Mouse (Mus musculus) liver, adult 2 months (tissue): ENCODE data around the gene Dgkq. TPM values are rescaled to one million over a fixed set of nuclear protein-coding genes. Genes with fewer than 3 reads are reported as not detected.

Experiments
- DNase-seq: peaks from one replicate; pipeline ENCODE4 v3.0.0-alpha.2; 2011; ENCODE audit warnings: low read depth, low spot score; ENCODE audit errors: extremely low read depth
- H3K27ac ChIP-seq: fragments of 200-500 bp; replicated peaks from 2 replicates; pipeline ENCODE4 v1.5.1; 2012; ENCODE audit warnings: low read depth, mild to moderate bottlenecking, control low read depth, inconsistent platforms, low read length; ENCODE audit not compliant: insufficient read depth
- H3K27me3 ChIP-seq: fragments of 200-500 bp; 2 replicates; pipeline ENCODE4 v1.6.1; 2012; ENCODE audit warnings: mild to moderate bottlenecking, moderate library complexity, low read length, inconsistent platforms; ENCODE audit not compliant: control insufficient read depth, insufficient read depth
- H3K36me3 ChIP-seq: fragments of 200-500 bp; 2 replicates; pipeline ENCODE4 v1.6.1; 2012; ENCODE audit warnings: low read length, inconsistent platforms; ENCODE audit not compliant: control insufficient read depth, insufficient read depth
- H3K4me1 ChIP-seq: fragments of 200-500 bp; 2 replicates; pipeline ENCODE4 v1.6.1; 2011; ENCODE audit warnings: low read length; ENCODE audit not compliant: control insufficient read depth, insufficient read depth
- H3K4me3 ChIP-seq: fragments of 200-500 bp; 2 replicates; pipeline ENCODE4 v1.5.1; 2011; ENCODE audit warnings: low read depth, mild to moderate bottlenecking, control low read depth, low read length, moderate library complexity; ENCODE audit not compliant: insufficient read depth
- H3K79me2 ChIP-seq: fragments of 200-500 bp; 2 replicates; pipeline ENCODE4 v1.6.1; 2012; ENCODE audit warnings: inconsistent platforms, mild to moderate bottlenecking, low read length, moderate library complexity; ENCODE audit not compliant: control insufficient read depth, insufficient read depth
- H3K9ac ChIP-seq: fragments of 200-500 bp; 2 replicates; pipeline ENCODE4 v1.6.1; 2012; ENCODE audit warnings: low read depth, mild to moderate bottlenecking, control low read depth, inconsistent platforms, low read length
- CTCF ChIP-seq: fragments of 200-500 bp; IDR thresholded peaks from 2 replicates; pipeline ENCODE4 v1.5.1; 2011; ENCODE audit warnings: low read depth, low read length, control low read depth
- POLR2A ChIP-seq: fragments of 200-500 bp; IDR thresholded peaks from 2 replicates; pipeline ENCODE4 v1.6.1; 2011; ENCODE audit warnings: low read length, control low read depth; ENCODE audit not compliant: insufficient read depth; ENCODE audit errors: extremely low read depth
- WGBS: fragments of 180-500 bp; shearing (Covaris S2); methylation state at CpG from one replicate; pipeline ENCODE4 v1.1.7; 2018; 5-methylcytosine and 5-hydroxymethylcytosine counted together
- polyA plus RNA-seq: library from polyadenylated mRNA; depleted of rRNA; stranded (reverse); fragments of >200 nt; gene quantifications from 2 replicates; pipeline ENCODE4 v1.2.3, GENCODE M21; 2012
- total RNA-seq: library from RNA; depleted of rRNA; stranded (reverse); fragments of >200 nt; gene quantifications from 2 replicates; pipeline ENCODE4 v1.2.3, GENCODE M21; 2014

Gene Dgkq
- total and polyA plus RNA-seq, 2 experiments, result 16.3 to 28.2 TPM

DNA sequence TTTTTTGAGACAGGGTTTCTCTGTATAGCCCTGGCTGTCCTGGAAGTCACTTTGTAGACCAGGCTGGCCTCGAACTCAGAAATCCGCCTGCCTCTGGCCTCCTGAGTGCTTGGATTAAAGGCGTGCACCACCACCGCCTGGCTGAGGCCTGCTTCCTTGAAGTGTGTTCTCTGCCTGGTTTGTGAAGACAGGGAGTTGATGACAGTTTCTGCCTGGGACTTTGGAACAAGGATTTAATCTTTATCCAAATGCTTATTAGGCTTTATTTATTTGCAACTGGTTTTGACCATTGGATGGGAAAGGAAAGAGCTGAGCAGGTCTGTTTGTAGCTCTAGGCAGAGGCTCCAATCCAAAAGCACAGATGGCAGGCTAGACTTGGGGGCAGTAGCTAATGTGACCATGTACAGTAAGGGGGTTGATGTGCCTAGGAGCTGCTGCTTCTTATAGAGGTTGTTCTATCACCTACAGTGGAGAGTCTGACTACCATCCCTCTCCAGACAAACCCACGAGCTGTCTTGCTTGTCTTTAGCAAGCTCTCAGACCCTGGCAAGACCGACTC is 8.9 kb upstream of the Dgkq start:
- no peak overlapping the region for H3K9ac ChIP-seq
- TF ChIP-seq CTCF, result no peak
- no peak for TF ChIP-seq POLR2A
- no peak for DNase-seq
- H3K27me3 ChIP-seq, result no peaks in the 10 kb centered on the region
- peaks cover 7% of the 10 kb centered on the region; the same call in 1 of the 2 replicates for H3K79me2 ChIP-seq
- H3K4me1 ChIP-seq, result peaks cover 11% of the 10 kb centered on the region
- H3K36me3 ChIP-seq, result no peaks in the 10 kb centered on the region
- 93% methylated on average over 6 of the region's 6 CpGs for WGBS
- H3K4me3 ChIP-seq, result no peak overlapping the region
- H3K27ac ChIP-seq, result no peak overlapping the region

DNA sequence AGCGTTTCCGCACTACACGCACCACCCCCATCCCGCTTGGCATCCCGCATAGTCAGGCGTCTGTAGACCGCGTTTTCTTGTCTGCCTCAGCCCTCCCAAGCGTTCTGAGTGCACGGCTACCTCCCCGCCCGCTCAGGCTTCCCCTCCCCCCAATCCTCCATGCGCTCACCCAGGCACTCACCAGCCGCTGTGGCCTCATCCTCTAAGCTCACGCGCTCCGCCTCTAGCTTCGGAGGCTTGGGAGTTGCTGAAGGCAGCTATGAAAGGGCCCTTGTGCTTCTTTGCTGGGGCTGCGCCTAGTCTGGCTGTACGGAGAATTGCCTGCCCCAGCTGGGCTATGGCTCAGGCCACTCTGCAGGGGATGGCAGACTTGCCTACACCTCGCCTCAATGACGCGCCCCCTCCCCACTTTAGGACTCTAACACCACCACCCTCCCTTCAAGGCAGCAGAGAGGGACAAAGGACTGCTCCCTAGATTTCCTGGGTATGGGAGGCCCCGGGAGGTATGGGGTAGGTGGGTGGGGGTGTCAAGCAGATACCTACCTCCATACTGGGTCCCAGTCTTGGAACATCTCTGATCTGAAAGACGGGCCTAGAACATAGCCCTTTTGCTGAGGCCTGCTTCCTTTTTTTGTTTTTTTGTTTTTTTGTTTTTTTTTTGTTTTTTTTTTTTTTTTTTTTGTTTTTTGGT is 8.3 kb upstream of the Dgkq start:
- Histone ChIP-seq H3K79me2 (peaks cover 12% of the 10 kb centered on the region; the same call in 1 of the 2 replicates), H3K27me3 (no peaks in the 10 kb centered on the region), H3K9ac (0 out of 2 replicates have a peak overlapping the region, but pooled peaks have one; percentile 2), H3K4me1 (peaks cover 14% of the 10 kb centered on the region), H3K27ac (no peak overlapping the region), H3K4me3 (0 out of 2 replicates have a peak overlapping the region, but pooled peaks have one; percentile 3), H3K36me3 (no peaks in the 10 kb centered on the region; the same call in 1 of the 2 replicates)
- WGBS, result 56% methylated on average over 25 of the region's 25 CpGs
- DNase-seq, result no peak
- no peak for TF ChIP-seq POLR2A
- TF ChIP-seq CTCF, result no peak

DNA sequence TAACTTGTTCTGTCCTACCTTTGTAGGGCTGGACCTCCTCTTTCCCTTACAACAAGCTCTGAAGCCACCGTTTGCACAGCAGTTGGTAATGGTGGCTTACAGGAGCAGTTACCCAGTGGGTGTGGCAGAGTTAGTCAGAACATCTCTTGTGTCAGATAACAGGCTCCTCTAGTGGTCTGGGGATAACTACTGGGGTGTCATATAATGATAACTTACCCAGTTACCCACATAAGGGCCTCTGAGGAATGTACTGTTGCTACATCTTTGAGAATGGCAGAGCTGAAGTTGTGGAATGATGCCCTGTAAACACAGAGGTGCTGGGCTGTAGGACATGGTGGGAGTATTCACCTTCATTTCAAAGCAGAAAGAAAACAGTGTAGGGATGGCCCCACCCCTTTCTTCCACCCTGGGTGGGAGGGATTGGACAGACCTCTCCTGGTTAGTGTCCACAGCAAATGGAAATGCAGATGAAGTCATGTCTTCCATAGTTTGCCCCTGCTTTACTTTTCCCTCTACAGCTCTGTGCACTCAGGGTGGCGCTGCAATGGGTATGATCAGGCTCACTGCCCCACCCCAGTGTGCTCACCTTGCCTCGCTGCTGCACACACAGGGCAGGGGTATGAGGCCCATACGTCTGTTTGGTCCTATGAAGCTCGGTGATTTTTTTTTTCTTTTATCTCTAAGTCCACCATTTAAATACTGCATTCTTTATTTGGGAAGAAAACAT is 7.5 kb upstream of the Dgkq start:
- no peak for DNase-seq
- Histone ChIP-seq H3K9ac (no peak overlapping the region), H3K36me3 (no peaks in the 10 kb centered on the region; the same call in 1 of the 2 replicates), H3K27ac (0 out of 2 replicates have a peak overlapping the region, but pooled peaks have one; percentile 99), H3K4me3 (no peak overlapping the region), H3K79me2 (peaks cover 12% of the 10 kb centered on the region; the same call in 1 of the 2 replicates), H3K27me3 (no peaks in the 10 kb centered on the region), H3K4me1 (peaks cover 22% of the 10 kb centered on the region)
- WGBS, result 60% methylated on average over 5 of the region's 5 CpGs
- TF ChIP-seq CTCF (no peak), POLR2A (no peak)

DNA sequence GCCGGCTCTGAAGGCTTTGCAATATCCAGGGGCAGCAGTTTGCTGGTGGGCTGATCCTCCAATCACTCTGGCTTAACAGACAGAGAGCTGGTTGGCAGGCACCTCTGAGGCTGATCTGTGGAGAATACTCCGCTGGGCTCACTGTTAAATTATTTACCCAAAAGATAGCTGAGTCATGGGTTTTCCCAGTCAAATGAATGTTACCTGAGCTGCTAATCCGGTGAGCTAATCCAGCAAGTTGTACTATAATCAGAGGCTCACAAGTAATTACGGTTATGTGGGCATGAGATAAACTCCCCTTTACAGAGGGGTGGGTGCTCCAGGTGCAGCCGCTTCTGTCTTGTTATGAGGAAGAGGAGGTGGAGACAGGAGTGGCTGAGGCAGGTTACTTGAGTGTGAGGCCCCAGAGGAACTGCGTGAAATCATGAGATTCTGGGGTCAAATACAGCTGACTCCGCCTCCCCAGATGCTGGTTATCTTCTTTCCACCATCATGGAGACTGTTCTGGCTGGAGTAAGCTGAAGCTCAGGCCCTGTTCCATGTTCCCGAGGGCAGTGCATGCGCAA is 5.9 kb upstream of the Dgkq start, which contains the start of gene Slc26a1:
Gene Slc26a1 (minus strand): TSS at position 319 of the 566 bp plus-strand sequence.
- peaks cover 29% of the 10 kb centered on the region for H3K4me1 ChIP-seq
- H3K36me3 ChIP-seq, result no peaks in the 10 kb centered on the region; the same call in 1 of the 2 replicates
- WGBS, result 22% methylated on average over 9 of the region's 9 CpGs
- TF ChIP-seq CTCF (no peak), POLR2A (no peak)
- peak within 1 kb of the TSS; percentile 70 for H3K4me3 ChIP-seq
- H3K27me3 ChIP-seq, result no peaks in the 10 kb centered on the region
- peaks cover 12% of the 10 kb centered on the region; the same call in 1 of the 2 replicates for H3K79me2 ChIP-seq
- H3K27ac ChIP-seq, result peak within 1 kb of the TSS; percentile 99
- DNase-seq, result peak; percentile 95
- peak within 1 kb of the TSS; percentile 88 for H3K9ac ChIP-seq

DNA sequence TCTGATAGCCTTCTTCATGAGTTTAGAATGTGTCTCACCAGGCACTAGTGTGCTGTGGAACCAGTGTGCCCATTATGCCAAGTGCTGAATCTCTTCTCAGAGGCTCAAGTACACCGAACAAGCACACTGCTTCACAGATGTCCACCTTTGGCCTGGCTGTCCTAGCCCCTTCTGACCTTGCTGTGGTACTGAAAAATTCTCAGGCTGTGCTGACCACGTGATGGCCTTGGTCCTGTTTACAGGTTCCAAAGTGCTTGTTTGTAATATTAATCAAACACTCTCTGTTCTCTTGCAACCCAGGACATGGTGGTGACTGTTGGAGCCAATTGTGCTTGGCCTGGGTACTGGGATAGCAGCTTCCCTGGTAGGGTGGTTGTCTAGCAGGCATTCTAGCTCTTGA is 5.2 kb upstream of the Dgkq start:
- Histone ChIP-seq H3K9ac (peak overlapping the region; percentile 88), H3K4me1 (peaks cover 30% of the 10 kb centered on the region), H3K27me3 (no peaks in the 10 kb centered on the region), H3K36me3 (no peaks in the 10 kb centered on the region; the same call in 1 of the 2 replicates), H3K79me2 (peaks cover 12% of the 10 kb centered on the region; the same call in 1 of the 2 replicates), H3K4me3 (peak overlapping the region; percentile 70), H3K27ac (peak overlapping the region; percentile 99)
- peak; percentile 100 for DNase-seq
- peak; percentile 75; the same call in 1 of the 2 replicates for TF ChIP-seq POLR2A
- TF ChIP-seq CTCF, result no peak
- WGBS, result 28% methylated on average over 2 of the region's 2 CpGs
